Mouse (Mus musculus): ENCODE results near the gene Fbln5. TPM values are rescaled to one million over a fixed set of nuclear protein-coding genes. Genes with fewer than 3 reads are reported as not detected.

Fbln5 gene
- polyA plus RNA-seq, 1 experiment from 2014 or later: 20.3 TPM

DNA sequence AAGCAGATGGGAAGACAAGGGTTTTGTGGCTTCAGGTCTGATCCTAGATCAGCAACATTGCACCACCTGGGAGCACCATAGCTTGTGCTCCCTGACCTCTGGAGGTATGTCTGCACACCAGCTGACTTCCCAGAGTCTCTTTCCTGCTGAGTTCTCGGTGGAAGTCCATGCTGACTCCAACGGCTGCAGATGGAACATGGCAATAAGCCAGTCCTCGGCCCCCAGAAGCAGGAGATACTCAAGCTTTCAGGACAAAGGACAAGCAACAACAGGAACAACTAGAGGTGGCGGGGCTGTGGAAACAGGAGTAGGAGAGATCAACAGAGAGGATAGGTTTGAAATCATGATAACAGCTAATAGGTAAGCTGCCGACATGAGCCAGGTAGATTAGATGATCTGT is 17.1 kb downstream of the Fbln5 start:
- 91% methylated on average over 5 of the region's 5 CpGs for WGBS
- no peak overlapping the region for H3K27ac ChIP-seq (replicated peaks)
- no peak overlapping the region for H3K4me2 ChIP-seq (replicated peaks)
- no peaks in the 10 kb centered on the region for H3K27me3 ChIP-seq
- H3K4me1 ChIP-seq: no peaks in the 10 kb centered on the region
- H3K4me3 ChIP-seq: no peak overlapping the region
- ATAC-seq (ENCODE audit: low FRiP score, low read depth): no peak
- H3K9ac ChIP-seq (replicated peaks): no peak overlapping the region
- H3K9me3 ChIP-seq: no peaks in the 10 kb centered on the region
- no peaks in the 10 kb centered on the region for H3K36me3 ChIP-seq

- Histone ChIP-seq H3K36me3 (no peaks in the 10 kb centered on the region), H3K4me3 (no peak overlapping the region), H3K4me1 (no peaks in the 10 kb centered on the region), H3K27ac (replicated peaks) (no peak overlapping the region), H3K9ac (replicated peaks) (no peak overlapping the region), H3K27me3 (no peaks in the 10 kb centered on the region), H3K4me2 (replicated peaks) (no peak overlapping the region), H3K9me3 (no peaks in the 10 kb centered on the region)
- 81% methylated on average over 3 of the region's 3 CpGs for WGBS
- ATAC-seq (ENCODE audit: low FRiP score, low read depth): no peak
Observed at GRCm38 (mm10) chr12:101801051-101801450, 17.8 kb downstream of the Fbln5 start.

DNA sequence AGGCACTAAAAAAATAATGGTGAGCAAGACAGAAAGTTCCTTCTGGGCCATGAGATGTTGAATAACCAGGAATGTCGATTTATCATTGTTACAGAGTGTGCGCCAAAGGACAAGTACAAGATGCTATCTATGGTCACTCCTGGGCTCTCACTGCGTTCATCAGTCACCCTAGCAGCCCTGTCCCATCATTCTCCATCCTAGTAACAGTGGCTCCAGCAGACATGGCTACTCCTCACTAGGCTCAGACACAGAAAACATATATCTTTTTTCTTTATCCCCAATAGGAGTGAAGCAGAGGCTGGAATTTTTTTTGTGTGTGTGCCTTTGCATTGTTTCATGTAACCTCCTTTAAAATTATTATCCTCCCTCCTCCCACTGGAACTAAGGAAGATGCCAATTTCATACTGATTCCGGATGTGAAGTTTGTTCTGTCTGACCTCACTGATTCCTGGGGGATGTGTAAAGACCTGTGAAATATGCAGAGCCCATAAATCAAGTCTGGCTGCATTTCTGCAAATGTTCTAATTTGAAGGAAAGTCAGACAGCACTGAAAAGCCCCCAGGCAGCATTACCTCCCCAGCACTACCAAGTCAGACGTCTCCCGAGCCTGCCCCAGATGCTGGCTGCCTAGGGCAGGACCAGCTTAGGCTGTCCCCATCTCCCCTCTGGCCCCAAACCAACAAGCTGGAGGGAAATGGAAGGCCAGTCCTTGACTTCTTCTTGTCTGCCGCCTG is 20.5 kb downstream of the Fbln5 start:
- Histone ChIP-seq H3K4me3 (no peak overlapping the region), H3K27ac (replicated peaks) (no peak overlapping the region), H3K27me3 (no peaks in the 10 kb centered on the region), H3K9me3 (no peaks in the 10 kb centered on the region), H3K36me3 (no peaks in the 10 kb centered on the region), H3K4me2 (replicated peaks) (no peak overlapping the region), H3K9ac (replicated peaks) (no peak overlapping the region), H3K4me1 (no peaks in the 10 kb centered on the region)
- WGBS: 79% methylated on average over 7 of the region's 7 CpGs
- ATAC-seq (ENCODE audit: low FRiP score, low read depth): no peak

DNA sequence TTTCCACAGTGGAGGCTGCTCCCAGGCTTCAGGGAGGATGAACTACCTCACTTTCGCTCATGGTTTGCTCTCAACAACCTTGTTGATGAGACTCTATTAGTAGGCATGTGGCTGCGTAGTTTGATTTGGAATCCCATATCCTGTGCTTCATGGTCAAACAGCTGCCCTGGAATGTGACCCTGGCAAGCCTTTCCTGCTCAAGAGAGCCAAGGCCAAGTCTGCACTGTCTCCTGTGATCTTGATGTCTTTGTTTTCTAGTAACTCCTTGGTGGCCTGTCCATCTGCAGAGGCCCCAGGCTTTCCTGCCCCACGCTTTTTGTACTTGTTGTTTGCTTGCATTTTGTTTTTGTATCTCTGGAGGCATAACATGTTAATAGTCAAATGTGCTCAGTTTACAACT is 24.4 kb downstream of the Fbln5 start:
- H3K27ac ChIP-seq (replicated peaks): no peak overlapping the region
- H3K27me3 ChIP-seq: no peaks in the 10 kb centered on the region
- H3K9ac ChIP-seq (replicated peaks): no peak overlapping the region
- H3K4me2 ChIP-seq (replicated peaks): no peak overlapping the region
- H3K4me1 ChIP-seq: no peaks in the 10 kb centered on the region
- no peak overlapping the region for H3K4me3 ChIP-seq
- ATAC-seq (ENCODE audit: low FRiP score, low read depth): no peak
- H3K36me3 ChIP-seq: no peaks in the 10 kb centered on the region
- 87% methylated on average over 3 of the region's 3 CpGs for WGBS
- no peaks in the 10 kb centered on the region for H3K9me3 ChIP-seq

DNA sequence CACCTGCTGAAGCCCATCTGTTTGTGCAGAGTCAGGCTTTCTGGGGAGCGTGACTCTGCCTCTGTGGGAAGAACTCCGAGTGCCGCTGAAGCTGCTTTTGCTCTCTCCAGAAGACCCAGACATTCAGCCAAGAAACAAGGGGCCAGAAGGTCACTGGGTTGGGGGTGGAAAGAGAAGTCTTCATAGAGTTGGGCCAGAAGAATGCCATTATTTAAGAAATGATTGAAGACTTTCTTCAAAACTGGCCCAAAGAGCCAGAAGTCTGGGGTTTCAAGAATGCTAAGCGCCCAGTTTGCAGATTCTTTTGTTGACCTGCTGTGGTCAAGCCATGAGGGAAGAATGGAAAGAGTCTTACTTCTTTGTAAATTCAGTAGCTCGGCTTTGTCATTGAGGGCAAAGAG is 25.6 kb downstream of the Fbln5 start:
- Histone ChIP-seq H3K9me3 (no peaks in the 10 kb centered on the region), H3K4me1 (no peaks in the 10 kb centered on the region), H3K4me3 (no peak overlapping the region), H3K4me2 (replicated peaks) (no peak overlapping the region), H3K36me3 (no peaks in the 10 kb centered on the region), H3K27me3 (no peaks in the 10 kb centered on the region), H3K9ac (replicated peaks) (no peak overlapping the region), H3K27ac (replicated peaks) (no peak overlapping the region)
- ATAC-seq (ENCODE audit: low FRiP score, low read depth): no peak
- WGBS: 87% methylated on average over 5 of the region's 5 CpGs

DNA sequence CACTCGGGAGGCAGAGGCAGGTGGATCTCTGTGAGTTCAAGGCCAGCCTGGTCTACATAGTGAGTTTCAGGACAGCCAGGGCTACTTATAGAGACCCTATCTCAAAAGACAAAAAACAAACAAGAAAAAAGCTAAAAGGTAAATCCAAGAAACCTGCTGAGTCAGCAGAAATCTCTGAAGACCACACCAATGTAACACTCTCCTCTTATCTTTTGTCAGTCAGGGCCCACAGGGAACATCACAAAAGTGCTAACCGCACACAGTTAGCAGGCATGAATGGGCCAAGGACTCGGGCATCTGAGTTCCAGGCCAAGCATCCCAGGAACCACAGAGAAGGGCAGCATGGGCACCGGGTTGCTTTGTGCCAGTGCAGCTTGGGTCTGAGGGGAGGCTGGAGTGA is 26.2 kb downstream of the Fbln5 start:
- 92% methylated on average over 4 of the region's 4 CpGs for WGBS
- no peak for ATAC-seq (ENCODE audit: low FRiP score, low read depth)
- Histone ChIP-seq H3K4me3 (no peak overlapping the region), H3K9ac (replicated peaks) (no peak overlapping the region), H3K4me2 (replicated peaks) (no peak overlapping the region), H3K9me3 (no peaks in the 10 kb centered on the region), H3K4me1 (no peaks in the 10 kb centered on the region), H3K27me3 (no peaks in the 10 kb centered on the region), H3K36me3 (no peaks in the 10 kb centered on the region), H3K27ac (replicated peaks) (no peak overlapping the region)

DNA sequence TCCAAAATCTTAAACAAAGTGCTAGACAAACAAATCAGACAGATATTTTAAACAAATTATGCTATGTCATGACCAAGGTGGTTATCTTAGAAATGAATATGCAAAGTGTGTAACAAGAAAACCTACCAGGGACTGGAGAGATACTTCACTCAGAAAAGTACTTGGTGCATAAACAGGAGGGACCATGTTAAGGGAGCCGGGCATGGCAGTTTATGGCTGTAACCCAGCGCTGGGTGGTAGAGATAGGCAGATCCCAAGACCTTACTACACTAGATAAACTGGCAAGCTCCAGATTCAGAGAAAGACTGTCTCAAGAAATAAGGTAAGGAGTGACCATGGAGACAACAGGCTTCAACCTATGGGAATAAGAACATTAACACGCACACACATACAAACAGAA is 29.1 kb downstream of the Fbln5 start:
- H3K4me1 ChIP-seq: no peaks in the 10 kb centered on the region
- H3K4me2 ChIP-seq (replicated peaks): no peak overlapping the region
- H3K9ac ChIP-seq (replicated peaks): no peak overlapping the region
- ATAC-seq (ENCODE audit: low FRiP score, low read depth): no peak
- H3K27ac ChIP-seq (replicated peaks): no peak overlapping the region
- no peaks in the 10 kb centered on the region for H3K36me3 ChIP-seq
- H3K27me3 ChIP-seq: no peaks in the 10 kb centered on the region
- WGBS: 92% methylated on average over 3 of the region's 3 CpGs
- no peaks in the 10 kb centered on the region for H3K9me3 ChIP-seq
- no peak overlapping the region for H3K4me3 ChIP-seq

GRCm38 (mm10) chr12:101789250-101789649 is 29.6 kb downstream of the Fbln5 start:
- H3K4me2 ChIP-seq (replicated peaks): no peak overlapping the region

DNA sequence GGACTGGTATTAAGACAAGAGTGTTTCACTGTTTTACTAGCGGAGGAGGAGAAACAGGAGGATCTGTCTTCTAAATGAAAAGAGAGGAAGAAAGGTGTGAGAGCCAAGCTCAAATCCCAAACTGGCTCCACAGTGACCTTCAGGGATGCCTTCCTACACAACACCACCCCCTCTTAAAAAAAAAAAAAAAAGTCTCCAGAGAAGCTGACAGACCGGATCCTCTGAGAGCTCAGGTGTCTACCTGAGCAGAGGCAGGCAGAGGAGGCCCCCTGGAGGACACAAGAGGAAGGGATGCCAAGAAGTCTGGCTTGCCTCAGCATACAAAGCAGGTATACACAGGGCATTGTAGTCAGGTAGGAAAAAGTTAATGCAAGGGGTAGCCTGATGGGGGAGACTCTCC is 36.1 kb downstream of the Fbln5 start:
- Histone ChIP-seq H3K4me2 (replicated peaks) (no peak overlapping the region), H3K9me3 (no peaks in the 10 kb centered on the region), H3K4me3 (no peak overlapping the region), H3K4me1 (no peaks in the 10 kb centered on the region), H3K27ac (replicated peaks) (no peak overlapping the region), H3K9ac (replicated peaks) (no peak overlapping the region), H3K27me3 (no peaks in the 10 kb centered on the region), H3K36me3 (no peaks in the 10 kb centered on the region)
- no peak for ATAC-seq (ENCODE audit: low FRiP score, low read depth)
- WGBS: 53% methylated on average over 2 of the region's 2 CpGs

More at GRCm38 (mm10) chr12:101789250-101789649, 29.6 kb downstream of the Fbln5 start:
- ATAC-seq (ENCODE audit: low FRiP score, low read depth): no peak
- Histone ChIP-seq H3K4me1 (no peaks in the 10 kb centered on the region), H3K9me3 (no peaks in the 10 kb centered on the region), H3K27me3 (no peaks in the 10 kb centered on the region), H3K9ac (replicated peaks) (no peak overlapping the region), H3K36me3 (no peaks in the 10 kb centered on the region), H3K27ac (replicated peaks) (no peak overlapping the region), H3K4me3 (no peak overlapping the region)
- WGBS: 87% methylated on average over 3 of the region's 3 CpGs

DNA sequence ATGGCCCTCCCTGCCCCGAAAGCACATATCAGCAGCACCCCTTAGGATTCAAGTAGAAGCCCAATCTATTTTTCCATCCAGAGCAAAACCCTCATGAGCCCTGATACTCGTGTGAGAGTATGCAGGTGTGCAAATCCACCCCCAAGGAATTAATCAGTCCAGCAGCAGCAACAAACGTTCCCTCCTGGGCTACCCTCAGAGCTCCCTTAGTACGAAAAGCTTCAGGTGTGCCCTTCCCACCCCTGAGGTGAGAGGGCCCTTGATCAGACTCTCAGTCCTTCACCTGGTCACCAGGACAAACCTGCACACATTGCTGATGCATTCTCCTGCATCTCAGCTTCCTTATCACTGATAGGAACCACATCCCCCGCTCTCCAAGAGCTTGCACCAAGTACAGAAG is 37.9 kb downstream of the Fbln5 start:
- no peak for ATAC-seq (ENCODE audit: low FRiP score, low read depth)
- no peak overlapping the region for H3K4me3 ChIP-seq
- WGBS: 88% methylated on average over 5 of the region's 5 CpGs
- no peaks in the 10 kb centered on the region for H3K9me3 ChIP-seq
- no peaks in the 10 kb centered on the region for H3K27me3 ChIP-seq
- no peaks in the 10 kb centered on the region for H3K4me1 ChIP-seq
- H3K4me2 ChIP-seq (replicated peaks): no peak overlapping the region
- no peak overlapping the region for H3K9ac ChIP-seq (replicated peaks)
- H3K27ac ChIP-seq (replicated peaks): no peak overlapping the region
- H3K36me3 ChIP-seq: no peaks in the 10 kb centered on the region

- Histone ChIP-seq H3K36me3 (no peaks in the 10 kb centered on the region), H3K27ac (replicated peaks) (no peak overlapping the region), H3K4me1 (no peaks in the 10 kb centered on the region), H3K9ac (replicated peaks) (no peak overlapping the region), H3K4me3 (no peak overlapping the region), H3K27me3 (0 out of 2 replicates have a peak, but pooled peaks cover 3% of the 10 kb centered on the region), H3K9me3 (no peaks in the 10 kb centered on the region), H3K4me2 (replicated peaks) (no peak overlapping the region)
- 74% methylated on average over 9 of the region's 9 CpGs for WGBS
- no peak for ATAC-seq (ENCODE audit: low FRiP score, low read depth)
Observed at GRCm38 (mm10) chr12:101777613-101778325, 41.1 kb downstream of the Fbln5 start.

DNA sequence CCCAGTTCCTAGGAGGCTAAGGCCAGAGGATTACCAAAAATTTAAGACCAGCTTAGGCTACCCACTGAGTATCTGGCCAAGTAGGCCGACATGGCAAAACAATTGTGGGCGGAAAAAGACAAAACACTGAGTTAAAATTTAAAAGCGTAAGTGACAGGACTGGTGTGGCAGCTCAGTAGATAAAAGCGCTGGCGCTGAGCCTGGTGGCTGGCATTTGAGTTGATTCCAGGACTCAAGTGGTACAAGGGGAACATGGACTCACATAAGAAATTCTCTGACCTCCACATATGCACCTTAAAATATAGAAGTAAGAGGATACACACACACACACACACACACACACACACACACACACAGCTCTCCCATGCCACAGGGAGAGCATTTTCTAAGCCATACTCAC is 42.5 kb downstream of the Fbln5 start:
- ATAC-seq (ENCODE audit: low FRiP score, low read depth): no peak
- Histone ChIP-seq H3K4me1 (no peaks in the 10 kb centered on the region), H3K4me2 (replicated peaks) (no peak overlapping the region), H3K9me3 (no peaks in the 10 kb centered on the region), H3K27me3 (0 out of 2 replicates have a peak, but pooled peaks cover 3% of the 10 kb centered on the region), H3K9ac (replicated peaks) (no peak overlapping the region), H3K27ac (replicated peaks) (no peak overlapping the region), H3K4me3 (no peak overlapping the region), H3K36me3 (no peaks in the 10 kb centered on the region)
- 80% methylated on average over 5 of the region's 5 CpGs for WGBS

All from midbrain, embryonic 12.5 days (tissue).